Mouse (Mus musculus) frontal cortex, adult 2 months (tissue): Measurements from ENCODE around the gene Tbc1d8. TPM values are rescaled to one million over a fixed set of nuclear protein-coding genes. Genes with fewer than 3 reads are reported as not detected.

ENCODE experiments used
- DNase-seq, 2 experiments: peaks; one replicate each; pipeline ENCODE4 v3.0.0; 2022; ENCODE audit warnings: low spot score in 1 of 2; ENCODE audit errors: extremely low spot score in 1 of 2
- polyA plus RNA-seq: library from polyadenylated mRNA; depleted of rRNA; stranded (reverse); fragments of >200 nt; gene quantifications from 2 replicates; pipeline ENCODE4 v1.2.3, GENCODE M21; 2012; rRNA removed

The Tbc1d8 gene
- polyA plus RNA-seq, 1 experiment: 20.7 TPM

- no peak for DNase-seq
These were observed 153.3 kb downstream of the Tbc1d8 start for GRCm38 (mm10) chr1:39325228-39325627.

GRCm38 (mm10) chr1:39321954-39322353 is 156.6 kb downstream of the Tbc1d8 start:
- DNase-seq: no peak

Other genes starting within 250 kb of the Tbc1d8 start
- 751 and 916 TPM in 2 replicates for gene Rpl31, start 110.9 kb downstream of the Tbc1d8 start, polyA plus RNA-seq
- 19.4 and 19.9 TPM in 2 replicates for gene Cnot11, start 56.2 kb upstream of the Tbc1d8 start, polyA plus RNA-seq
- 25.7 and 29.3 TPM in 2 replicates for gene Rnf149, start 98.7 kb upstream of the Tbc1d8 start, polyA plus RNA-seq
- 26.1 and 29.5 TPM in 2 replicates for gene Creg2, start 172.7 kb upstream of the Tbc1d8 start, polyA plus RNA-seq
- gene Rfx8, start 242.2 kb upstream of the Tbc1d8 start, polyA plus RNA-seq: 0.26 and 0.48 TPM in 2 replicates